ENCODE assay signal across 23 mouse cellular contexts in the genomic region with DNA sequence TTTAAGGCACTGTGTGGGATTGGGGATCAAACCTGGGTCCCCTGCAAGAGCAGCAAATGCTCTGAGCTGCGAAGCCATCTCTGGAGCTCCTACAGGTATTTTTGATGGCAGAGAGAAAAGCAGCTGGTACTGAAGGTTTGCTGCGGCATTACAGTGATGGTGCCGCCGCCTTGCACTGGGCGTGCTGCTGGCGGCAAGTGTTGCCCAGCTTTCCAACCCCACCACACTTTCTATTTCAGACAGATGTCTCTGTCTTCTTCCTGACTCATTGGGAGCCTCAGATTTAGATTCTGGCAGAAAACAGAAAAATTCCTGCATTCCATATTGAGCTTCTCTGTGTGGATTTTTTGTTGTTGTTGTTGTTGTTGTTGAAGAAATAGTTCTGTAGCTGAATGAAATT. TPM values are rescaled to one million over a fixed set of nuclear protein-coding genes. Genes with fewer than 3 reads are reported as not detected.
DNase-seq lines count a peak whose midpoint lies in the region; TF ChIP-seq lines count a peak whose summit lies in the region.
"Had no signal": no experiment of that assay in that cellular context is flagged by ENCODE, and none has a peak within 500 bp of the region (broad histone marks: within the 10 kb centered on the region; RNA-seq: fewer than 3 reads in every experiment).

No protein-coding gene starts in this region.

- peaks cover 3% of the 10 kb centered on the region; the same call in 1 of the 2 replicates for H3K4me1 ChIP-seq in heart, embryonic 10.5 days
- H3K4me1 ChIP-seq: embryonic facial prominence, embryonic 10.5 days; embryonic facial prominence, embryonic 13.5 days; forebrain, embryonic 12.5 days; forebrain, embryonic 15.5 days; hindbrain, embryonic 12.5 days; hindbrain, embryonic 15.5 days had no signal

- 84% methylated on average over 6 of the region's 6 CpGs for WGBS in heart, embryonic 10.5 days

- intact Hi-C loops in left cerebral cortex, adult 2 months (cut with DNase I), result loop anchor here (10.0 kb wide), 1 partner anchor 237 kb away; no protein-coding TSS in a partner anchor
- intact Hi-C loops in left cerebral cortex, postnatal 10 days (cut with DNase I), result no loop called here

- H3K27me3 ChIP-seq in heart, embryonic 10.5 days (ENCODE audit: insufficient read depth, poor library complexity, severe bottlenecking), result no peaks in the 10 kb centered on the region
- H3K27me3 ChIP-seq: embryonic facial prominence, embryonic 13.5 days; forebrain, embryonic 12.5 days; forebrain, embryonic 15.5 days; hindbrain, embryonic 12.5 days; hindbrain, embryonic 15.5 days had no signal

- no peak for TF ChIP-seq CTCF in left cerebral cortex, adult 2 months (IDR thresholded peaks at IDR 0.05)

- H3K27ac ChIP-seq in left cerebral cortex, adult 2 months, result no peak overlapping the region
- no peak overlapping the region for H3K27ac ChIP-seq in heart, embryonic 10.5 days
- H3K27ac ChIP-seq: embryonic facial prominence, embryonic 10.5 days; embryonic facial prominence, embryonic 13.5 days; forebrain, embryonic 12.5 days; forebrain, embryonic 15.5 days; heart, adult 2 months; hindbrain, embryonic 12.5 days; hindbrain, embryonic 15.5 days had no signal

- H3K36me3 ChIP-seq in heart, embryonic 10.5 days, result 0 out of 2 replicates have a peak, but pooled peaks cover 3% of the 10 kb centered on the region
- H3K36me3 ChIP-seq: embryonic facial prominence, embryonic 10.5 days; embryonic facial prominence, embryonic 13.5 days; forebrain, embryonic 12.5 days; forebrain, embryonic 15.5 days; hindbrain, embryonic 12.5 days; hindbrain, embryonic 15.5 days had no signal

- no peak overlapping the region for H3K4me3 ChIP-seq in left cerebral cortex, adult 2 months
- no peak overlapping the region for H3K4me3 ChIP-seq in heart, embryonic 10.5 days
- H3K4me3 ChIP-seq: embryonic facial prominence, embryonic 10.5 days; embryonic facial prominence, embryonic 13.5 days; erythroblast, embryonic 14.5 days; forebrain, embryonic 12.5 days; forebrain, embryonic 15.5 days; heart, adult 2 months; hindbrain, embryonic 12.5 days; hindbrain, embryonic 15.5 days had no signal

- no peaks in the 10 kb centered on the region for H3K9me3 ChIP-seq in heart, embryonic 10.5 days
- H3K9me3 ChIP-seq: embryonic facial prominence, embryonic 10.5 days; embryonic facial prominence, embryonic 13.5 days; forebrain, embryonic 12.5 days; forebrain, embryonic 15.5 days; hindbrain, embryonic 12.5 days; hindbrain, embryonic 15.5 days had no signal

- peak; percentile 13 to 16 for DNase-seq in left cerebral cortex, adult 2 months (ENCODE audit: extremely low spot score in 1 of 2, low spot score in 2 of 2)
- no peak for DNase-seq in left cerebral cortex, postnatal 10 days (ENCODE audit: extremely low spot score in 1 of 2, low spot score in 2 of 2)
- peak; percentile 17 to 20 for DNase-seq in right cerebral cortex, adult 2 months (ENCODE audit: low spot score in 2 of 2)
- no peak for DNase-seq in right cerebral cortex, postnatal 4 days
- DNase-seq in telencephalon, adult 2 months (ENCODE audit: low read depth, low spot score), result peak; percentile 58
- no peak for DNase-seq in heart, embryonic 10.5 days (ENCODE audit: low spot score)
- DNase-seq: adrenal gland, adult 2 months; adrenal gland, postnatal 14 days; cerebellum, adult 11-12 months; cerebellum, adult 8-10 months; cerebellum, postnatal 10 days; cerebellum, postnatal 36 days; embryo, embryonic 11 days; gastrocnemius, postnatal 10 days; gastrocnemius, postnatal 36 days; heart, adult 2 months had no signal

RNA-seq across cellular contexts. Expression of a gene that starts 23.9 kb away (rescaled TPM):
- total RNA-seq in left cerebral cortex, adult 2 months (2021), result under 1 TPM; 0.36 to 0.42 TPM
- under 1 TPM; 0.56 to 0.59 TPM for total RNA-seq in left cerebral cortex, postnatal 10 days (2021)
- polyA plus RNA-seq in heart, embryonic 10.5 days (2016; fragmentation: Nextera tagmentation; extraction: Ambion mirVana), result 0.46 and 0.48 TPM in 2 replicates
- polyA plus RNA-seq: erythroblast, embryonic 14.5 days had no signal

RNA-seq across cellular contexts. Expression of a gene that starts 55.4 kb away (rescaled TPM):
- total RNA-seq in left cerebral cortex, adult 2 months (2021), result 100 to 1,000 TPM; 182 to 193 TPM
- 100 to 1,000 TPM; 259 to 260 TPM for total RNA-seq in left cerebral cortex, postnatal 10 days (2021)
- polyA plus RNA-seq in heart, embryonic 10.5 days (2016; fragmentation: Nextera tagmentation; extraction: Ambion mirVana), result 391 and 489 TPM in 2 replicates

Comparison
In these comparisons a context has a peak if more than half of its experiments do, and no peak if none do; other contexts are left out.
1. DNase-seq: peak in left cerebral cortex, adult 2 months (2 of 2), right cerebral cortex, adult 2 months (2 of 2) and telencephalon, adult 2 months (single experiment); none in left cerebral cortex, postnatal 10 days (0 of 2), right cerebral cortex, postnatal 4 days (single experiment) and heart, embryonic 10.5 days (single experiment).